Mouse (Mus musculus): ENCODE results near the gene C1qtnf6. TPM values are rescaled to one million over a fixed set of nuclear protein-coding genes. Genes with fewer than 3 reads are reported as not detected.
A peak's percentile ranks its signal among the peaks of the same experiment; 100 is the strongest.

The C1qtnf6 gene
- polyA plus RNA-seq, 1 experiment from 2014 or later, result 3.6 TPM

DNA sequence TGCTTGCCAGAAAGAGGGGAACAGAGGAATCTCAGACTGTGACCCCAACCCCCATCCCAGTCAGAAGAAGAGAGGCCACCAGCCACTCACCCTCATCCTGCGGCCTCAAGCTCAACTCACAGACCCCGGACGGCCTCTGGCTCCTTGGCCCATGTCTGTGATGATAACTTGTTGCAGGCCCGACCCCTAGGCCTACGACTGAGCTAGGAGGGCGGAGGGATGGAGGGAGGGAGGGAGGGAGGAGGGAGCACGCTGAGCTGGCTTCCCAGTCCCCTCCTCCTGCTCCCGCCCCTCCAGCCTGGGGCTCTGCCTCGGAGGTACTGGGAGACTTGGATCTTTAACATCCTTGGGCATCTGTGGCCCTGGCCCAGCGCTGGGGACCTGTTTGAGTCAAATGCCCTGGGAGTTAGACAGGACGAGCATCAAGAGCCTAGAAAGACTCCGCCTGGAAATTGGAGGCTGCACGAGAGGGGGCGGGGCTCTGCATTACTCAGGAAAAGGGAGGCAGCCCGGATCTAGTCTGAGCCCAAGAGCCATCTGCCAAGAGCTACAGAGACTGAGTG, 1.7 kb downstream of the C1qtnf6 start:
- Histone ChIP-seq H3K27ac (peak overlapping the region; percentile 50), H3K4me2 (peak overlapping the region; percentile 58), H3K9me3 (replicated peaks) (no peaks in the 10 kb centered on the region), H3K27me3 (peaks cover 17% of the 10 kb centered on the region), H3K4me1 (replicated peaks) (peaks cover 44% of the 10 kb centered on the region), H3K9ac (peak overlapping the region; percentile 43), H3K36me3 (no peaks in the 10 kb centered on the region), H3K4me3 (replicated peaks) (peak overlapping the region; percentile 40)
- WGBS (ENCODE audit: insufficient replicate concordance), result 11% methylated on average over 15 of the region's 15 CpGs
- DNase-seq (no peak), ATAC-seq (ENCODE audit: low read depth) (peak; percentile 32; the same call in 1 of the 2 replicates)

- Histone ChIP-seq H3K9me3 (replicated peaks) (no peaks in the 10 kb centered on the region), H3K9ac (peak overlapping the region; percentile 43), H3K27ac (peak overlapping the region; percentile 50), H3K4me3 (replicated peaks) (peak overlapping the region; percentile 40), H3K4me2 (peak overlapping the region; percentile 58), H3K36me3 (no peaks in the 10 kb centered on the region), H3K4me1 (replicated peaks) (peaks cover 44% of the 10 kb centered on the region), H3K27me3 (peaks cover 17% of the 10 kb centered on the region)
- 0 out of 2 replicates have a peak, but pooled peaks have one; percentile 3 for ATAC-seq (ENCODE audit: low read depth)
- no peak for DNase-seq
- WGBS (ENCODE audit: insufficient replicate concordance), result 24% methylated on average over 11 of the region's 11 CpGs
These were observed 2.3 kb downstream of the C1qtnf6 start for GRCm38 (mm10) chr15:78528726-78529411.

GRCm38 (mm10) chr15:78527973-78528372, 3.2 kb downstream of the C1qtnf6 start:
- Histone ChIP-seq H3K9ac (no peak overlapping the region), H3K9me3 (replicated peaks) (no peaks in the 10 kb centered on the region), H3K27me3 (peaks cover 17% of the 10 kb centered on the region), H3K27ac (no peak overlapping the region), H3K4me3 (replicated peaks) (no peak overlapping the region), H3K4me2 (no peak overlapping the region), H3K36me3 (no peaks in the 10 kb centered on the region), H3K4me1 (replicated peaks) (peaks cover 39% of the 10 kb centered on the region)
- ATAC-seq (ENCODE audit: low read depth), result no peak
- no peak for DNase-seq
- 41% methylated on average over 7 of the region's 7 CpGs for WGBS (ENCODE audit: insufficient replicate concordance)

- DNase-seq (no peak), ATAC-seq (ENCODE audit: low read depth) (no peak)
- Histone ChIP-seq H3K9ac (no peak overlapping the region), H3K4me2 (no peak overlapping the region), H3K36me3 (no peaks in the 10 kb centered on the region), H3K9me3 (replicated peaks) (no peaks in the 10 kb centered on the region), H3K4me3 (replicated peaks) (no peak overlapping the region), H3K4me1 (replicated peaks) (peaks cover 22% of the 10 kb centered on the region), H3K27me3 (no peaks in the 10 kb centered on the region), H3K27ac (no peak overlapping the region)
- WGBS (ENCODE audit: insufficient replicate concordance), result 83% methylated on average over 5 of the region's 5 CpGs
These were observed 7.1 kb downstream of the C1qtnf6 start for GRCm38 (mm10) chr15:78524163-78524562.

- no peak overlapping the region for H3K4me2 ChIP-seq
- H3K9ac ChIP-seq, result no peak overlapping the region
- WGBS (ENCODE audit: insufficient replicate concordance), result 37% methylated on average over 6 of the region's 6 CpGs
- no peak for DNase-seq
- H3K4me1 ChIP-seq (replicated peaks), result 0 out of 2 replicates have a peak, but pooled peaks cover 10% of the 10 kb centered on the region
- no peaks in the 10 kb centered on the region for H3K9me3 ChIP-seq (replicated peaks)
- ATAC-seq (ENCODE audit: low read depth), result no peak
- H3K27me3 ChIP-seq, result no peaks in the 10 kb centered on the region
- H3K27ac ChIP-seq, result no peak overlapping the region
- H3K36me3 ChIP-seq, result no peaks in the 10 kb centered on the region
- H3K4me3 ChIP-seq (replicated peaks), result no peak overlapping the region
These were observed 9.3 kb downstream of the C1qtnf6 start for GRCm38 (mm10) chr15:78521892-78522291.

DNA sequence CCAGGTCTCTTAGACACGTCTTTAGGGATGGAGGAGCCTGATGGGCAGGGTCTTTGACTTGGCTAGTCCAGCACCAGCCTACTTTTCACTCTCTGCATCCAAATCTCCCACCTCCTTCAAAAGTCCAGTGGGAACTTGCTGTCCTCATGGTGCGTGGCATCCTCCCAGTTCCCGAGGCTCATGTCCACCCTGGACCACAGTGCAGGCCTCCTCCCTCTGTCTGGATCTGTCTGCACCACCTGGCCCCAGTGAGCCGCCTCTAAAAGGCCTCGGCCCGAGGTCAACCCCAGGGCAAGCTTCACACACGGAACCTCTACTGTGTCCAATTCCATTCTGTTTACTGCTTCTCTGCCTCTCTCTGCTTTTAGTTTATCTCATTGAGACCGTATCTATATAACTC, 9.9 kb downstream of the C1qtnf6 start:
- Histone ChIP-seq H3K9me3 (replicated peaks) (no peaks in the 10 kb centered on the region), H3K4me1 (replicated peaks) (0 out of 2 replicates have a peak, but pooled peaks cover 10% of the 10 kb centered on the region), H3K27me3 (no peaks in the 10 kb centered on the region), H3K4me2 (no peak overlapping the region), H3K36me3 (no peaks in the 10 kb centered on the region), H3K4me3 (replicated peaks) (no peak overlapping the region), H3K27ac (no peak overlapping the region), H3K9ac (no peak overlapping the region)
- no peak for DNase-seq
- ATAC-seq (ENCODE audit: low read depth), result no peak
- WGBS (ENCODE audit: insufficient replicate concordance), result 56% methylated on average over 8 of the region's 8 CpGs

- WGBS (ENCODE audit: insufficient replicate concordance), result 38% methylated on average over 13 of the region's 13 CpGs
- Histone ChIP-seq H3K9ac (no peak overlapping the region), H3K4me2 (no peak overlapping the region), H3K27me3 (no peaks in the 10 kb centered on the region), H3K27ac (no peak overlapping the region), H3K36me3 (no peaks in the 10 kb centered on the region), H3K9me3 (replicated peaks) (no peaks in the 10 kb centered on the region), H3K4me3 (replicated peaks) (no peak overlapping the region), H3K4me1 (replicated peaks) (0 out of 2 replicates have a peak, but pooled peaks cover 10% of the 10 kb centered on the region)
- ATAC-seq (ENCODE audit: low read depth), result no peak
- DNase-seq, result no peak
These were observed 11.0 kb downstream of the C1qtnf6 start for GRCm38 (mm10) chr15:78520112-78520715.

DNA sequence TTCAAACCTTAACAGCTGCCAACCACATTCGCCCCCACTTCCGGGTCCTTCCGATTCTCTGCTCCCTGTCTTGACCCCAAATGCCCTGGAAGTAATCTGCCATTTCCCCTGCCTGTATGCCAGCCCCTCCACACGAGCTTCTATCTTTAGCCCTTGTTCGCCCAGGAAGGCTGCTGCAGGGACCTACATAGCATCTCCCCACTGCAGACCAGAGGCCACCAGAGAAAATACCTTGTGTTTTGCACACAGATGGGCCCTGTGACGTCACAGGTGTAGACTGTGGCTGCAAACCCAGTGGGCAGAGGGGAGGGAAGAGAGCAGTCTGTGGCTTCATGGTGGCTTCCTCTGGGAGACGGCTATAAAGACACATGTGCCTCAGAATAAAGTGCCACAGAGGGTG, 13.0 kb downstream of the C1qtnf6 start:
- no peak for ATAC-seq (ENCODE audit: low read depth)
- Histone ChIP-seq H3K4me1 (replicated peaks) (peaks cover 10% of the 10 kb centered on the region; the same call in 1 of the 2 replicates), H3K4me3 (replicated peaks) (no peak overlapping the region), H3K4me2 (no peak overlapping the region), H3K27ac (no peak overlapping the region), H3K27me3 (no peaks in the 10 kb centered on the region), H3K9ac (no peak overlapping the region), H3K36me3 (no peaks in the 10 kb centered on the region), H3K9me3 (replicated peaks) (no peaks in the 10 kb centered on the region)
- DNase-seq, result no peak
- WGBS (ENCODE audit: insufficient replicate concordance), result 49% methylated on average over 7 of the region's 7 CpGs

GRCm38 (mm10) chr15:78515759-78516158, 15.5 kb downstream of the C1qtnf6 start:
- ATAC-seq (ENCODE audit: low read depth), result no peak
- WGBS (ENCODE audit: insufficient replicate concordance), result 41% methylated on average over 6 of the region's 6 CpGs
- H3K4me3 ChIP-seq (replicated peaks), result no peak overlapping the region
- no peak overlapping the region for H3K27ac ChIP-seq
- H3K4me1 ChIP-seq (replicated peaks), result peaks cover 15% of the 10 kb centered on the region; the same call in 1 of the 2 replicates
- H3K9me3 ChIP-seq (replicated peaks), result no peaks in the 10 kb centered on the region
- no peak overlapping the region for H3K9ac ChIP-seq
- no peaks in the 10 kb centered on the region for H3K27me3 ChIP-seq
- H3K4me2 ChIP-seq, result no peak overlapping the region
- DNase-seq, result no peak
- no peaks in the 10 kb centered on the region for H3K36me3 ChIP-seq

DNA sequence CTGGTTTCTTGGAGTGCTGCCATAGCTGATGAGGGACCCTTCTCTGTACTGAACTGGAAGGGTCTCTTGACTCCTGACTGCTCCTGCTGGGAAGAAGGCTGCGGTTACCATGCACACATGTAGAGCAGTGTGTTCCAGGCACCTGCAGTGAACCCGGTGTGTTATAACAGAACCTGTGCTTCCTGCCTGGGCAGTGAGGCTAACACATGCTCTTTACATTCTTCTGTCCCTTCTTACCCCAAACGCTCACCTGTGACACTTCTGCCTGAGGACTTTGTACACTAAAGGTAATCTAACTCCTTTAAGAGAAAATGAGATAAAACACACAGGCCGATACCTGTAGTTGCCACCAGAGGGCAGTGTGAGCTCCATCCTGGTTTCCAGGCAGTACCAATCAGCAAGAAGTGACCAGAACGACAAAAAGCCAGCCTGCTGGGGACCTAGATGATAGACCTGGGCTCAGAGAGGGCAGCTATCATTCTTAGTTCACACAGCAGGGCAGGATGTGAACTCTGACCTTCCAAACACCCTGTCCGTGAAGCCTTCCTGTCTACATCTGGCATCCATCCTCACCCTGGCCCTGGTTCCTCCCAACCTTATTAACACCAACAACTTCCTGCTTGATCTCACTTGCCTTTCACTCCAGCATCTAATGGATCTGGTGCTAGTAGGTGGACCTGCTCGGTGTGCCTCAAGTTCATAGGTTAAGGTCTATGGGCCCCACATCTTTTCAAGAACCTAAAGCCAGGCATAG, 16.6 kb downstream of the C1qtnf6 start:
- no peak overlapping the region for H3K27ac ChIP-seq
- WGBS (ENCODE audit: insufficient replicate concordance), result 22% methylated on average over 7 of the region's 7 CpGs
- H3K27me3 ChIP-seq, result no peaks in the 10 kb centered on the region
- no peak overlapping the region for H3K4me3 ChIP-seq (replicated peaks)
- H3K4me2 ChIP-seq, result no peak overlapping the region
- no peaks in the 10 kb centered on the region for H3K9me3 ChIP-seq (replicated peaks)
- DNase-seq (peak; percentile 48), ATAC-seq (ENCODE audit: low read depth) (no peak)
- no peaks in the 10 kb centered on the region for H3K36me3 ChIP-seq
- H3K9ac ChIP-seq, result no peak overlapping the region
- H3K4me1 ChIP-seq (replicated peaks), result peaks cover 14% of the 10 kb centered on the region

DNA sequence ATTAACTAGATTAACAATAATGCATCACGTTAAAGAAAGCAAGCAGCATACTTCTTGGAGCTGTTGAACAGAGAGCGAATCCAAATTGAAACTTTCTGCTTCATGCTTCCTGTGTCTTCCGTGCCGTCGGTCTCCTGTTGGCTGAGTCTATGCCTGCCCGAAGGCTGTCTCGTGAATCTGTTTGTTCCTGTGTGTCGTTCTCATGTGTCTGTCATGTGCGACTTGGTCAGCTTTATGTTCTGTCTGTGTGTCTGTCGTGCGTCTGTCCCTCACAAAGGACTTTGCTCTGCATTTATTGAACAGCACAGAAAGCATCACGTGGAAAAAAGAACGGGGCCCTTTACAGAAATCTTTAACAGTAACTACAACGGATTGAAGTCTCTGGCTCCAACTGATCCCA, 18.2 kb downstream of the C1qtnf6 start:
- no peak overlapping the region for H3K4me3 ChIP-seq (replicated peaks)
- H3K9me3 ChIP-seq (replicated peaks), result no peaks in the 10 kb centered on the region
- no peaks in the 10 kb centered on the region for H3K36me3 ChIP-seq
- 73% methylated on average over 14 of the region's 14 CpGs for WGBS (ENCODE audit: insufficient replicate concordance)
- H3K4me2 ChIP-seq, result no peak overlapping the region
- no peaks in the 10 kb centered on the region for H3K27me3 ChIP-seq
- peaks cover 14% of the 10 kb centered on the region for H3K4me1 ChIP-seq (replicated peaks)
- ATAC-seq (ENCODE audit: low read depth), result no peak
- DNase-seq, result no peak
- H3K27ac ChIP-seq, result peak overlapping the region; percentile 44
- H3K9ac ChIP-seq, result no peak overlapping the region
